Mouse (Mus musculus) heart, postnatal 10 days (tissue): ENCODE results near the gene Rpl27a. TPM values are rescaled to one million over a fixed set of nuclear protein-coding genes. Genes with fewer than 3 reads are reported as not detected.

Experiments used
- DNase-seq, 2 experiments: peaks; one replicate each; pipeline ENCODE4 v3.0.0; 2021
- intact Hi-C: fragments of 180-260 bp; cut with DNase I; formaldehyde crosslinking; loops from one replicate; pipeline ENCODE4 v1.15.1; 2025
- total RNA-seq, 2 experiments: library from RNA; stranded (reverse); gene quantifications; 2 replicates each; pipeline ENCODE4 v1.2.3; 2021

Rpl27a gene
- total RNA-seq, 2 experiments from 2014 or later = 117 to 118 TPM

DNA sequence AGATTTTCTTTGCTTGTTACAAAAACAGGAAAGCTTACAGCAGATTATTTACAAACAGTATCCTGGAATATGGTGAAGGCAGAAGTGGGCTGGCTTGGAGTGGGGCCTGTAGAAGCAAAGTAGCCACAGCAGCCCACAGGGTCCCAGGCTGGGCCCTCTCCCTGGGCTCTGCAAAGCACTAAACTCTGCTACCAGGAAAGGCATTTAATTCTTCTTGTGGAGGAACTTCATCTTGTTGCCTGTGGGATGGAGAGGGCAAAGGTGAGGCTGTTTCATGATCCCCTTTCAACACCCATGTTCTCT lies 5.4 kb downstream of the Rpl27a start:
- intact Hi-C loops = no loop called here
- no peak for DNase-seq

DNA sequence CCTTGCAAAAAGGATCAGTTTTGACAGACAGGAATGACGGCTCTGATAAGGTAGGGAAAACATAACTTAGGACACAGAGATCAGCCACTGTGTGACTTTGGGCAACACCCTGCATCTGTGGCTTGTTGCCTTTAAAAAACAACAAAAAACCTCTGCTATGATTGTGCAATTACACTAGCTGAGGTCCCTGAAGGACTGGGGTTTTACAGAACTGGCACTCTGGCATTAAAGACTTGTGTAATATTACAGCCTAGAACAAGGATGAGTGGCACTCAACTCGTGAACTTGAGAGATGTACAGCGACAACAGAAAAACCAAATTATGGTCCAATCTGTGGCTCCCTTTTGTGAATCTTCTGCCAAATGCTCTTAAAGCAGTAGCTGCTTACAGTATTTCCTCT lies 5.8 kb downstream of the Rpl27a start:
- no peak for DNase-seq
- intact Hi-C loops = loop anchor here (5.0 kb wide), 1 partner anchor 178 kb away; the partner anchor contains the start of genes Akip1 and St5

DNA sequence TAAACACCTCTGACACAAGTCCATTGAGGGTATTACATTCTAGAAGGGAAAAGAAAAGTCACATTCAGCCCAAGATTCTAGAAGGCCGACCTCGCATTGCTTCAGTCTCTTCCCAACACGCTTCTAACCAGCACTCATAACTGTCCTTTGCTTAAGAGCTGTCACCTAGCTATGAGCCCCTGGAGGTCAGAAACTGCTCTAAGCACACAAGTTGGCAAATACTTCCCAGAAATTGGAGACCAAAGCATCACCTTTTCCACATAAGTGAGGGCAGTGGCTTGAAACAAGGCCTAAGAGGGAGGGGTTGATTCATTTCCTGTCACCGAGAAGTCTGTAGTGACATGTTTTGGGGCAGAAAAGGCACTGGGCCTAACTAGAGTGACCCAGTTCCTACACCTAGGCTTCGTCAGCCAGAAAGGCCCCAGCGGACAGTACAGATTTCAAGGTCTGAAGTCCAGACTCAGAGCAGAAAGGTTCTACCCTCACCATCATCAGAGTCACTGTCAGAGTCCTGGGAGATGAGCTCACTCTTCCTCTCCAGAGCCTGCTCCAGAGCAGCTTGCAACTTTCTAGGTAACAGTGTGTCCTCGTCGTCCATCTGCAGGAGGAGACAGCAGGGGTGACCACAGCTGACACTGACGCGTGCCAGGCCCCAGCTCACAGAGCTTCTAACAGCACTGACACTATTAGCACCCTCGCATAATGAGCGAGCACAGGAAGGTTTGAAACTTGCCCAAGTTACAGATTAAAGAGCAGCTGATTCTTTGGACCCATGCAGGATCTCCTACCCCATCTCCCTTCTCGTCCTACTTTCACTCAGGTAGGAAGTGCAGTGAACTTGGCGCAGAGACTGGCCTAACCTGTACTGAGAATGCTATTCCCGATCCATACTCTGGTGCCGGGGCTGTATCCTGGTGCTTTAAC lies 7.1 kb downstream of the Rpl27a start:
- intact Hi-C loops = loop anchor here (5.0 kb wide), 1 partner anchor 176 kb away; the partner anchor contains the start of genes Akip1 and St5
- DNase-seq = no peak

DNA sequence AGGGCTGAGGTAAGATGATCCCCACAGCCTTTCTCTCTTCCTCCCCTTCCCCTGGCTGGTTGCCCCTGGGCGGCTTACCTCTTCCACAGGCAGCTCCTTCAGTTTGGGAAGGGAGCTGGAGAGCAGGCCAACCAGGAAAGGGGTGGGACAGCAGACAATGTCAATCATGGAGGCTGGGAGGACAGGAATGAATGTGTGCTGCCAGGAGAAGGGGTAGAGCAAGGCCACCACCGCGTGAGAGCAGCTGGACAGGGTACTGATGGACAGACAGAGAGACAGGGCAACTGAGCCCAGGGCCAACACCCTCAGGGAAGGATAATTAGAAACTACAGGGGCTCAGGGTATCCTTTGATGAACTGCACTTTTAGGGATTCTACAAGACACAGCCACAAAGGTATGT lies 8.6 kb downstream of the Rpl27a start:
- intact Hi-C loops = loop anchor here (5.0 kb wide), 1 partner anchor 175 kb away; the partner anchor contains the start of genes Akip1 and St5
- no peak for DNase-seq

DNA sequence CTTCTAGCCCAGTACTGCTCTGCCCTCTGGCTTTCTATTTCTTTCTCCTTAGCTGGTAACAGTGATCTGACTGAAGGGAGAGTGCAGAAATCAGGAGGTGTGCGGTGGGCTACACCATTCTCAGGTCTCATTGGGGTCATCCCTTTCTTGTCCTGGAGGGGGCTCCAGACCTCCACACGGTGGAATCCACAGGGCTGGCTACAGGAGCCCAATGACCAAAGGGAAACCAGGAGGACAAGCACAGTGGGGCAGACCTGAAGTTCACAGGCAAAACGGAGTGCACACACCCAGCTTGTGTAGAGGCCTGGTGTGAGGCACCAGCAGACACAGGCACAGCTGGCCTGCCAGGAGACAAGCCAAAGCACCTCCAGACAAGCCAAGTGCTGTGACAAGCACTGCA lies 9.4 kb downstream of the Rpl27a start:
- intact Hi-C loops = loop anchor here (1.0 to 5.0 kb wide), 3 partner anchors 90 to 190 kb away; partner anchors contain the start of genes Akip1 and St5
- peak; percentile 80 to 85 for DNase-seq

DNA sequence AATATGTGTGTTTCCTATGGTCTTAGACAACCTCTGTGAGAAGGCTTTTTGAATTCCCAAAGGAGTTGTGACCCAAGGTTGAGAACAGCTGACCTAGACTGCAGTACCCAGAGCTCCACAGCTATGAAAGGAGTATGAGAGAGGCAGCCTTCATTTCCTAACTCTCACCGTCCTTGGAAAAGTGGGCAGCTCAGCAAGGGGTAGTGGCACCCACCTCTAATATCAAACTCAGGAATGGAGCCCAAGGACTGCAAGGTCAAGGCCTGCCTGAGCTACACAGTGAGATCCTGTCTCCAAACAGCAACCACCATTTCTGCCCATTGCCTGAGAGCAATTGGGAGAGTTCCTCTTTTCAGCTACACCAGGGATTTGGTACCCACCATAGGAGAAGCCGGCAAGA lies 10.8 kb downstream of the Rpl27a start:
- no peak for DNase-seq
- intact Hi-C loops = loop anchor here (2.0 to 10.0 kb wide), 3 partner anchors 173 to 355 kb away; partner anchors contain the start of genes Akip1 and St5

DNA sequence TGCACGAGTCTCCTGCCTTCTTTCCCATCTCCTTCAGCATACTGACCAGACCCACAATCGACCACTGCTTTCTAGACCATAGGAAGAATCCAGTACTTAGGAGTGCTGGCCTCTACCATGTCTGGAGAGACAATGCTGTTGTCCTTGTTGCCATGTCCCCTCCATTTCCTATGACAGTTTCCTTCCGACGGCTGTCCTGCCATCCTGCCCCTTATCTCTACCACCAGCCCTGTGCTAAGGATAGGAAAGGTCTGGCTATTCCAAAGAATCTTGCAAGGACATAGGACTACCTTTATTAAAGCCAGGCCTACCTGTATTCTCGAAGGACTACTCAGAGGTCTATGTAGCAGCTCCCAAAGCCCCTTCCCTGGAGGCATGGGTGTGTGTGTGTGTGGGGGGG lies 12.6 kb downstream of the Rpl27a start:
- DNase-seq = no peak
- intact Hi-C loops = loop anchor here (10.0 kb wide), 1 partner anchor 353 kb away; no protein-coding TSS in a partner anchor

DNA sequence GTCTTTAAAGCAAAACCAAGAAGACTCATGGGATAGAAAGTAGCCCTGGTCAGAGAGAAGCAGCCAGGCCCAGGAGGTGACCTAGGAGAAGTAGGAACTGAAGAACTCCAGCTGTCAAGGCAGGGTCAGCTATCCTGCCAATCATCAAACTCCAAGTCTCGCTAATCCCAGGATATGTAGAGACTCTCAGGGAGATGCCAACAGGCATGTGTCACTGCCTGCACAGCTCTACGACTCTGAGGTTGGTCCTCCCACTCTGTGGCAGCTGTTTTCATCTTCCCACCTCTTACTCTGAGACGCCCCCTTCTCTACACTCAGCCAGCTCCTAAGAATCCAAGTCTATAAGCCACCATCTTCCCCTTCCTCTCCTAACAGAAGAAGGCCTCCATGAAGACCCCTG lies 13.7 kb downstream of the Rpl27a start:
- no peak for DNase-seq
- intact Hi-C loops = loop anchor here (10.0 kb wide), 1 partner anchor 352 kb away; no protein-coding TSS in a partner anchor

DNA sequence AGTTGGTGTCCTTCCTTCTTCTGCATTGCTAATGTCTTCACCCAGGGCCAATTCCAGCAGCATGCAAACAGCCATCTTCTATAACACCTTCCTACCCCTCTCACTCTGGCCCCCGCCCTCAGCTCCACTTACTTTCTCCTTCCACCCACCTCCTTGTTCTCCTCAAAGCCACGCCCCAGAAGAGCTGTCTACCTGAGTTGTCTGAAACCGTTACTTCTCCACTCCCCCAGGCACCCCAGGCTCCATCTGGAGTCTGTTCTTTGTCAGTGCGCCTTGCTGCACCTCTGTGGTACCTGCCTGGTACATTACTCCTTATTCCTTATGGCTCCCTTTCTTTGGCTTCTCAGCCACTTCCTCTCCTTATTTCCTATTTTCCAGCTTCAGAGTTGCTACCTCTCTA lies 14.2 kb downstream of the Rpl27a start:
- intact Hi-C loops = loop anchor here (10.0 kb wide), 1 partner anchor 352 kb away; no protein-coding TSS in a partner anchor
- DNase-seq = no peak

DNA sequence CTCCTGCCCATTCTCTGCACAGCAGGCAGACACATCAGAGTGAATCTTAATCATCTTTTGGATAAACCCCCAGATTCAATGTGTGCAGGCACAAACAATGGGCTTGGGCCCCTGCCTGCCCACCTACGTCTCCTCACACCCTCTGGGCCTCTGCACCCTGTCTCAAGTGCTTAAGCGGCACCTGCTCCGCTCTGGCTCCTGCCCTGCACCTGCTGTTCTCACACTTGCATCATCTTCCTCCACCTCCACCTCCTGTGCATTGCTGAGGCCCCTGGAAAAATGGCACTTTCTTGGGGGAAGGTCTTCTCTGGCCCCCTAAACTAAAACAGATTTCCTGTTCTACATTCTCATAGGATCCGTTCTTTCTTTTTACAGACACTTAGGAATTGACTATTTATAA lies 14.9 kb downstream of the Rpl27a start:
- intact Hi-C loops = loop anchor here (10.0 kb wide), 1 partner anchor 351 kb away; no protein-coding TSS in a partner anchor
- no peak for DNase-seq

DNA sequence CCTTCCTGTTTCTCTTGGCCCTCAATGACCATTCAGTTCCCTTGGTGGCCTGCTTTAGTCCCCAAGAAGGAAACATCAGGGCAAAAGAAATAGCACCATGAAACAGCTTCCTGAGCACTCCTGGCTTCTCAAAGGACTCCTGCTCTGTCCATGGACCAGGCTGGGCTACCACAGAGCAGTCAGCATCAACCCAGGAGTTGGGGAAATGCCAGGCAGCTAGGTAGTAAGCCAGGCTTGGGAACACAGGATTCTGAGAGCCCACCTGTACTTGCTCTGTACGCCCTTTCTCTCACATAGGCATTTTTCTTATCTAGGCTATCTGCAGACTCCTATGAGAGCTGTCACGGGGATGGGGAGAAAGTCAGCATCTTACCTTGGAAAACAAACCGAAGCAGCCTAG lies 16.0 kb downstream of the Rpl27a start:
- intact Hi-C loops = loop anchor here (10.0 kb wide), 1 partner anchor 350 kb away; no protein-coding TSS in a partner anchor
- DNase-seq = no peak

DNA sequence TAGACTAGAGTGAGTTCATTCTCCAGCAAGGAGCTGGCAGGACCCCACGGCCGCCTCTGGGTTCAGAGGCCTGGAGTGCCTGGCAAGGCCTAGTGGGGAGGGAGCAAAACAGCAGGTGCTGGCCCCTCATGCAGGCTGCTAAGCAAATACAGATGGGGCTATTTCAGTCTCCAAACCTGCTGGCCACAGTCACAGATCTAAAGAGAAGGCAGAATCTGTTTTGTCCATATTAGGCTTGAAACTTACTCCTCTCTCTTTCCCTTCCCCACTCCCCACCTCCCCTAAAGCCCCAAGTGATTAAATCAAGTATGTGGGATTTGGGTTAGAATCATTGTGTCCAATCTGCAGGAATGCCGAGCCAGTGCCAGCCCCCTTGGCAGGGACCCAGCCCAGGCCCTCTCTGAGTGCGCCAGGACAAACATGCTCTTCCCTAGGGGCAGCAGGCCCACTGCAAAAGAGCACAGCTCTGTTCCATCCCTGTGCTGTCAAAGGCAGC lies 17.6 kb downstream of the Rpl27a start:
- DNase-seq = peak; percentile 77 to 79
- intact Hi-C loops = loop anchor here (10.0 kb wide), 1 partner anchor 348 kb away; no protein-coding TSS in a partner anchor

DNA sequence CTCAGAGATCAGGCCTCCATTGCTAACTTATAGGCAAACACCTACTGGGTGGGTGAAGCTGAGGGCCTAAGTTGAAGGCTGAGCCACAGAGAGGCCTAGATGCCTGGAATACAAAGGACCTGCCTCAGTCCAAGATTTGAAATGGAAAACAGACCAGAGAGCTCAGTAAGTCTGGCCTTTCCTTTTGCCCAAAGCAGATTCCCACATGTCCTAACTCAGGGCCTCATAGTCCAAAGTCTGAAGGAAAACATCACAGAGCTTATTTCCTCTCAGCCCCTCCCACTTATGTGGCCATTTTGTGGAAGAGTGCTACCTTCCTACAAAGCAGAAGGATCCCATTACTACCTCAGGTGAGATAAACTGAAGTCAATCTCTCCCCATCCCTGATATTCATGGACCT lies 22.0 kb downstream of the Rpl27a start:
- intact Hi-C loops = no loop called here
- no peak for DNase-seq

DNA sequence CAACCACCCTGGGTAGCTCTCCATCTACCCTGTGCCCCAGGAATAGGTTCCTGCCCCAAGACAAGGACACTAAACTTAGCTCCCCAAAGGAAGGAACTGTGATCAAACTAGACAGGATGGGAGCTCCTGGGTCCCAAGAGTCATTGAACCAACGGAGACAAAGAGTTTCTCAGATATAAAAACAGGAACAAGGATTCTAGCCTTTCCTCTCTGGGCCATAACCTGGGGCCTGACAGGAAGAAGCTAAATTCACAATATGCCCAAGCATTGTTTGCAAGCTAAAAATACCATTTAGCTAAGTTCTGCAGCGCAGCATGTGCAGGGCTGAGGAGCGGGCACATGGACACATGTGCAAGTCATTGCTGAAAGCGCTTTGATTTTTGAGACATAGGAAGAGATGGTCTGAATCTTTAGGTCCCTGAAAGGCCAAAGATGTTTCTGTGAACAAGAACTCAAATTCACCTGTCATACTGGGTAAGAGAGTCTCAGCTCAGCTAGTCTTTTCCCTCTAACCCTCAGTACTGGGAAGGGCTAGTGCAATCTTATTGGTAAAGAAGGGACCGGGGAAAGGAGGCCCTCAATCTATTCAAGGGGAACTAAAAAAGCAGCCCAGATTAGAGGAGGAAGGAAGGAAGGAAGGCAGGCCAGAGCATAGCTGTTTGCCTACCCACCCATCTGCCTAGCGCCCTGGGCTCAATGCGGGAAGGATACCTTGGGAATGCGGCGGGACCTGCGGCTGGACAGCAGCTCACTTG lies 22.8 kb downstream of the Rpl27a start:
- DNase-seq = peak in 1 of 2 experiments; percentile 35
- intact Hi-C loops = no loop called here

DNA sequence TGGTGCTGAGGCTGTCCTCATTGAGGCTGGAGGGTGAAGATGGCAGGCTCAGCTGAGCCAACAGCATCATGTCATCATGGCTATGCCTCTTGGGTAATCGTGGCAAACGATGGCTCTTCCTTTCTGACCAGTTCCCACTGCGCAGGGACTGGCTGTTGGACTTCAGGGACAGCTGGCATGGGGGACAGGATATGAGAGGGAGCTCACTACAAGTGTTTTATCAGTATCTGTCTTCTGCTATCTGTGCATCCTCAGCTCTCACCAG lies 23.3 kb downstream of the Rpl27a start:
- intact Hi-C loops = no loop called here
- no peak for DNase-seq

DNA sequence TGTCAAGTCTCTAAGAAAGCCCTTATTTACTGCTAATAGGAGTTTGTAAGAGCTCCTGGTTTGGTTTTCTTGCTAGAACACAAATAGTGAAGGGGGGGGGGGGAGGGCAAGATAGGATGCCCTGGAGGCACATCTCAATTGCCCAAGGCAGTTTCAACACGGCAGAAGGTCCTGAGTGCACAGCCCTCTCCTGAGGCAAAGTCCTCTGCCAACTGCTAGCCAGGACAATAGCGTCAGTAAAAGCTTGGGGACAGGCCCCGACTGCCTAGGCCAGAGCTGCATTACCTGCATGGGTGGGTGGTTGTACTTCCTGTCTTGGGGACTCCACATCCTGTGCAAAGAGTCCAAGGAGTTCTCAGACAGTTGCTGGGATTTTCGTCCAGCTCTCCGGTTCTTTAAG lies 25.8 kb downstream of the Rpl27a start:
- DNase-seq = no peak
- intact Hi-C loops = no loop called here

DNA sequence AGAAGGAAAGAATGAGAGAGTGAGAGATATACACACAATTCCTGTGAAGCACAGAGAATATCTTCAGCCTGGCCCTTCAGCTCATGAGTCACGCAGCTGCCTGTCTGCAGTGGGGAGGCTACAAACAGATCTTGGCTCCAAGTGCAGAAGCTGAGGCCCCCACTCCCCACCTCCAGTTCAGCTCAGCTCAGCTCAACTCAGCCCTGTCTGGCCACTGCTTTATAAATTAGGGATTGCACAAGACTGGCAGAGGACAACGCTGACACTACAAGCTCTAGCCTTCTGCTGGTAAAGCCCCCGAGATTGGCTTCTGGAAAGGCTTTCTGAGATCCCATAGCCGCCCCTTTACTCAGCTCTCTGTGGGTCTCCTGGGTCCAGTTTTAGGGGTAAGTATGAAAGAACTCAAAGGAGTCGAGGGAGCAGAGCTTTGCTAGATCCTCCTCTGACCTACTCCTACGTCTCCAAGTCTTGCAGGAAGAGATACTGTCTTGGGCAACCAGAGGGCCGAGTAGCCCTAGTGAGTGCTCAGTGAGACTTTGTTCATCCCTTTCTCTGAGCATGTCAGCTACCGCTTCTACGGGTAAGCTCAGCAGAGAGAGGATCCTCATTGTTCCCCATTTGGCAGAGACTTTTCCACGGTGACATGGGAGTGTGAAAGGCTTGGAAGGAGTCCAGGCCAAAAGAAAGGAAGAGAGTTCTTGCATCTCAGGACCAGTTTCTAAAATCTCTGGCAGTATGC lies 26.5 kb downstream of the Rpl27a start:
- DNase-seq = peak; percentile 46 to 52
- intact Hi-C loops = no loop called here

DNA sequence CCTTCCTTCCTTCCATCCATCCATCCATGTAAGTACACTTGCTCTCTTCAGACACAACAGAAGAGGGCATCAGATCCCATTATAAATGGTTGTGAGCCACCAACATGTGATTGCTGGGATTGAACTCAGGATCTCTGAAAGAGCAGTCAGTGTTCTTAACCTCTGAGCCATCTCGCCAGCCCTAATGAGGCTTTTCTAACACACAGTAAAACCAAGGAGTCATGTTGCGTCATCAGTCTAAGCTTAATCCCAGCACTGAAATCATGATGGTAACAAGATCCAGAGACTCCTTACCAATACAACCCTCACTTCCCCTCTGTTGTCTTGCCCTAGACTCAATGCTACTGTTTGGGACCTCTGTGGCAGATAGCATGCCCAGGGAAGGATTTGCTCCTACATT lies 27.2 kb downstream of the Rpl27a start:
- no peak for DNase-seq
- intact Hi-C loops = no loop called here

DNA sequence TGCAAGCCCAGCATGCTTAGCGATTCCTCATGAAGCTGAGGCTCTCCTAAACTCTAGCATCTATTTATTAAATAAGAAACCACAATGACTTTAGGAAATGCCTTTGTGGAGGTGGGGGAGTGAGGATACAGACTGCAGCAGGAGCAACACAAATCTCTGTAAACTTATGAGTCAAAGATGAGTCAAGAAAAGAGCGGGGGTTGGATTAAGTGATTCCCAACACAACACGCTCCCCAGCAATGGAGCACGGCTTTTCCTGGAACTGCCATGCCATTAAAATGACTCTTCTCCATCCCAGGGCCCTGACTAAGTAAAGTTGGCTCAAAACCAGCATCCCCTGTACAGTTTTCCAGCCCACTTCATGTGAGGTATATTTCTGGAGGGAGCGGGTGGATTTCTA lies 27.8 kb downstream of the Rpl27a start:
- DNase-seq = no peak
- intact Hi-C loops = no loop called here

DNA sequence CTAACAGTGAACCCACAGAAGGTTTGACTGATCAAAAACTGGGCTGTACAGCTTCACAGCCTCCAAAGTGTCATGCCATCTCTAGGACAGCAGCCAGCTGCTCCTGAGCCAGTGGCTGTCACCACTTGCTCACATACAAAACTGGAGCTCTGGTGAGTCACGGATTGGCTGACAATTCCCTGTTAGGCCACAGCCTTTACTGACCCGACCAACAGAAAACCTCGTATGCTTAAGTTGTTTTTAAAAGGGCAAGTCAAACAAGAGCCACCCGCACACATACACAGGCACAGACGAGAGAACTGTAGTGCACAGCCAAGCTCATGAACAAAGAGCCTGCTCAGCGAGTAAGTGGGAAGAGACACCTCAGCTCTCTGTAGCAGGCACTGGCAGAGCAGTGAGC lies 40.6 kb downstream of the Rpl27a start:
- intact Hi-C loops = no loop called here
- peak; percentile 88 to 89 for DNase-seq
